Mouse (Mus musculus) liver, embryonic 14.5 days (tissue): Measurements from ENCODE around the gene Cfap70.

Experiments used
- CTCF ChIP-seq: IDR thresholded peaks from 2 replicates; pipeline ENCODE4 v1.5.1; 2016; ENCODE audit warnings: antibody characterized with exemption, low read depth, control low read depth
- EP300 ChIP-seq: IDR thresholded peaks from 2 replicates; pipeline ENCODE4 v1.6.1; 2016; ENCODE audit warnings: antibody characterized with exemption, low read depth

DNA sequence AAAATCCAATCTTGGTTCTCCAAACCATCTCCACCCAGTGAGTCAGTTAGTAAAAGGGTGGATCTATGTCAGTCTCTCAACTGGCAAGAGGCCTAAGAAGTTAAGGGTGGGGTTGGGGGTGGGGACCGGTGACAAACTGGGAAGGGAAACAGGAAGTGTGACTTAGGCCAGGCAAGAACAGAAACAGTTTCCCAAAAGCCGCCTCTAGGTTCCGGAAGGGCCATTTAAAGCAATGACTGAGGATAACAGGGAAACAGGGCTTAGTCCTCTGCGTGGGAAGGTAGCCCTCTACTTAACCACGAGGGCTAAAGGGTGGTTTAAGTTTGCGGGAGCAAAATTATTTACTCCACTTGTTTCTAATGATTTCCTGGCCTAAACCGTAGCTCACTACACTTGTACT is 26.8 kb upstream of the Cfap70 start:
- TF ChIP-seq CTCF (no peak), EP300 (no peak; the same call in 1 of the 2 replicates)
